In genomic region chr17:22225015-22225414, GRCm38 (mm10) we compare ENCODE assay signal across 8 mouse cellular contexts. TPM values are rescaled to one million over a fixed set of nuclear protein-coding genes. Genes with fewer than 3 reads are reported as not detected.
DNase-seq lines count a peak whose midpoint lies in the region; ATAC-seq and TF ChIP-seq lines count a peak whose summit lies in the region.
"Not testable (repeated sequence)": the region's sequence is repeated elsewhere in the genome, so short reads cannot be mapped to it uniquely, and the experiment has no call there.

No protein-coding gene starts in this region.

- peak overlapping the region; percentile 60 for H3K4me2 ChIP-seq in forebrain, embryonic 13.5 days
- H3K4me2 ChIP-seq in lung, embryonic 14.5 days = peak overlapping the region; percentile 55

- not testable (repeated sequence) for H3K27ac ChIP-seq in forebrain, embryonic 13.5 days; lung, embryonic 14.5 days (ENCODE audit: low read depth); thymus, adult 2 months (ENCODE audit: control insufficient read depth, insufficient read depth, low read length)
- peak overlapping the region; percentile 89 for H3K27ac ChIP-seq in hindbrain, embryonic 10.5 days

- not testable (repeated sequence) for H3K27me3 ChIP-seq in G1E (ENCODE audit: insufficient read depth, low read length); forebrain, embryonic 13.5 days; hindbrain, embryonic 10.5 days (ENCODE audit: insufficient read depth, poor library complexity, severe bottlenecking); lung, embryonic 14.5 days (ENCODE audit: insufficient read depth, low read length); thymus, adult 2 months (ENCODE audit: control insufficient read depth, insufficient read depth, low read length)

- H3K9me3 ChIP-seq in G1E (replicated peaks); forebrain, embryonic 13.5 days (replicated peaks); hindbrain, embryonic 10.5 days; lung, embryonic 14.5 days (ENCODE audit: low read depth, low read length): not testable (repeated sequence)

- TF ChIP-seq CTCF in G1E (IDR thresholded peaks at IDR 0.05; ENCODE audit: low read depth, low read length); lung, embryonic 14.5 days (IDR thresholded peaks at IDR 0.05; ENCODE audit: low read depth); thymus, adult 2 months (IDR thresholded peaks at IDR 0.05; ENCODE audit: borderline replicate concordance, control insufficient read depth, extremely low read depth, insufficient read depth, low read length, poor library complexity): not testable (repeated sequence)

- H3K9ac ChIP-seq in forebrain, embryonic 13.5 days = peak overlapping the region; percentile 75
- H3K9ac ChIP-seq in lung, embryonic 14.5 days = peak overlapping the region; percentile 56

- not testable (repeated sequence) for H3K36me3 ChIP-seq in G1E (replicated peaks); forebrain, embryonic 13.5 days (ENCODE audit: poor library complexity, severe bottlenecking); hindbrain, embryonic 10.5 days; lung, embryonic 14.5 days (ENCODE audit: insufficient read depth); thymus, adult 2 months (ENCODE audit: control insufficient read depth, insufficient read depth, low read length)

- ATAC-seq in G1E (ENCODE audit: extremely low read depth, insufficient number of reproducible peaks, low FRiP score, poor library complexity, severe bottlenecking) = 0 out of 2 replicates have a peak, but pooled peaks have one; percentile 22
- ATAC-seq in forebrain, embryonic 13.5 days = peak; percentile 73
- ATAC-seq in lung, embryonic 14.5 days (ENCODE audit: insufficient read depth) = peak; percentile 79

- H3K4me1 ChIP-seq in G1E (ENCODE audit: insufficient read depth, low read depth, low read length); forebrain, embryonic 13.5 days; hindbrain, embryonic 10.5 days (replicated peaks); lung, embryonic 14.5 days (ENCODE audit: insufficient read depth); thymus, adult 2 months (replicated peaks; ENCODE audit: control insufficient read depth, insufficient read depth, low read length): not testable (repeated sequence)

- not testable (repeated sequence) for DNase-seq in G1E (ENCODE audit: low spot score)
- DNase-seq in cerebellum, adult 9-10 months = peak; percentile 51
- DNase-seq in hindbrain, embryonic 10.5 days (ENCODE audit: low spot score) = peak; percentile 2
- DNase-seq in kidney, postnatal 14 days = peak; percentile 13
- DNase-seq in lung, embryonic 14.5 days = peak; percentile 3
- DNase-seq in neural tube, embryonic 10.5 days (ENCODE audit: extremely low spot score, low spot score) = peak; percentile 21
- DNase-seq in thymus, adult 2 months = peak; percentile 9

- peak overlapping the region; percentile 73 for H3K4me3 ChIP-seq in G1E (ENCODE audit: low read depth, low read length)
- peak overlapping the region; percentile 60 for H3K4me3 ChIP-seq in forebrain, embryonic 13.5 days
- peak overlapping the region; percentile 70 for H3K4me3 ChIP-seq in hindbrain, embryonic 10.5 days
- peak overlapping the region; percentile 50 for H3K4me3 ChIP-seq in lung, embryonic 14.5 days (ENCODE audit: low read depth, low read length)
- H3K4me3 ChIP-seq in thymus, adult 2 months (ENCODE audit: control insufficient read depth, insufficient read depth, low read length) = peak overlapping the region; percentile 77

- whole genome bisulfite sequencing in forebrain, embryonic 13.5 days = 2% methylated on average over 3 of the region's 3 CpGs
- WGBS in hindbrain, embryonic 10.5 days = 3% methylated on average over 3 of the region's 3 CpGs
- 7% methylated on average over 3 of the region's 3 CpGs for WGBS in lung, embryonic 14.5 days
- WGBS in thymus, adult 2 months = 3% methylated on average over 3 of the region's 3 CpGs

- not testable (repeated sequence) for TF ChIP-seq POLR2A in thymus, adult 2 months (IDR thresholded peaks at IDR 0.05; ENCODE audit: control insufficient read depth, extremely low read depth, insufficient read depth, low read length, poor library complexity)

RNA-seq across cellular contexts. Expression of gene Zfp994, which starts 0.4 kb away (rescaled TPM):
- total RNA-seq in G1E (2014; fragmentation: Nextera tagmentation) (24.9 and 29.2 TPM in 2 replicates), G1E (2017) (15.5 and 18.2 TPM in 2 replicates)
- polyA plus RNA-seq in G1E (2012) = 0.25 and 0.33 TPM in 2 replicates
- polyA plus RNA-seq in forebrain, embryonic 13.5 days (2015; fragmentation: Nextera tagmentation; extraction: Ambion mirVana) = 3.4 and 3.9 TPM in 2 replicates
- polyA plus RNA-seq in hindbrain, embryonic 10.5 days (2016; fragmentation: Nextera tagmentation; extraction: Ambion mirVana) = 1.3 and 2.2 TPM in 2 replicates
- polyA plus RNA-seq in lung, embryonic 14.5 days (2014; fragmentation: Nextera tagmentation; extraction: Ambion mirVana) = 2.5 and 3.1 TPM in 2 replicates
- 0.36 and 0.45 TPM in 2 replicates for polyA plus RNA-seq in thymus, adult 2 months (2012; rRNA removed)

RNA-seq across cellular contexts. Expression of gene Zfp947, which starts 59.0 kb away (rescaled TPM):
- total RNA-seq in G1E (2014; fragmentation: Nextera tagmentation) (2.6 and 3.4 TPM in 2 replicates), G1E (2017) (5.4 and 5.5 TPM in 2 replicates)
- polyA plus RNA-seq in G1E (2012) = 0.08 and 0.23 TPM in 2 replicates
- polyA plus RNA-seq in forebrain, embryonic 13.5 days (2015; fragmentation: Nextera tagmentation; extraction: Ambion mirVana) = 1.3 and 1.4 TPM in 2 replicates
- polyA plus RNA-seq in hindbrain, embryonic 10.5 days (2016; fragmentation: Nextera tagmentation; extraction: Ambion mirVana) = 1.2 and 1.8 TPM in 2 replicates
- polyA plus RNA-seq in lung, embryonic 14.5 days (2014; fragmentation: Nextera tagmentation; extraction: Ambion mirVana) = 2.9 and 3.1 TPM in 2 replicates
- polyA plus RNA-seq in thymus, adult 2 months (2012; rRNA removed) = 0.06 and 0.18 TPM in 2 replicates

Comparison
In these comparisons a context has a peak if more than half of its experiments do, and no peak if none do; other contexts are left out.
1. ATAC-seq: peak in every context shown above with its lines; median percentile 79 in lung, embryonic 14.5 days; 73 in forebrain, embryonic 13.5 days; 22 in G1E.